Mouse (Mus musculus) embryo, embryonic 10.5 days (tissue): Measurements from ENCODE around the gene Grip1.

Source experiments
- DNase-seq: peaks from one replicate; pipeline ENCODE4 v3.0.0-alpha.2; 2015; ENCODE audit warnings: low spot score

The Grip1 gene

GRCm38 (mm10) chr10:119663586-119663985, 210.0 kb downstream of the Grip1 start:
- no peak for DNase-seq

GRCm38 (mm10) chr10:119666386-119666785, 212.8 kb downstream of the Grip1 start:
- DNase-seq, result no peak

GRCm38 (mm10) chr10:119670456-119670855, 216.8 kb downstream of the Grip1 start:
- DNase-seq, result no peak

- no peak for DNase-seq
Measured at GRCm38 (mm10) chr10:119684377-119684826, 230.8 kb downstream of the Grip1 start.

- DNase-seq, result peak; percentile 72
Measured at GRCm38 (mm10) chr10:119691358-119692083, 237.9 kb downstream of the Grip1 start.

GRCm38 (mm10) chr10:119692284-119692890, 238.8 kb downstream of the Grip1 start:
- DNase-seq, result peak; percentile 59

- DNase-seq, result no peak
Measured at GRCm38 (mm10) chr10:119693400-119693799, 239.8 kb downstream of the Grip1 start.

GRCm38 (mm10) chr10:119697257-119697798, 243.7 kb downstream of the Grip1 start:
- DNase-seq, result no peak

GRCm38 (mm10) chr10:119705348-119705747, 251.7 kb downstream of the Grip1 start:
- DNase-seq, result peak; percentile 76

GRCm38 (mm10) chr10:119706281-119706680, 252.7 kb downstream of the Grip1 start:
- no peak for DNase-seq

GRCm38 (mm10) chr10:119706983-119707382, 253.4 kb downstream of the Grip1 start:
- DNase-seq, result no peak

- no peak for DNase-seq
Measured at GRCm38 (mm10) chr10:119721887-119722286, 268.3 kb downstream of the Grip1 start.

GRCm38 (mm10) chr10:119722471-119722870, 268.8 kb downstream of the Grip1 start:
- peak; percentile 31 for DNase-seq

- no peak for DNase-seq
Measured at GRCm38 (mm10) chr10:119723671-119724070, 270.0 kb downstream of the Grip1 start.

GRCm38 (mm10) chr10:119725363-119725762, 271.7 kb downstream of the Grip1 start:
- no peak for DNase-seq

- no peak for DNase-seq
Measured at GRCm38 (mm10) chr10:119725966-119726365, 272.3 kb downstream of the Grip1 start.

- no peak for DNase-seq
Measured at GRCm38 (mm10) chr10:119726921-119727320, 273.3 kb downstream of the Grip1 start.

- DNase-seq, result no peak
Measured at GRCm38 (mm10) chr10:119730206-119730605, 276.6 kb downstream of the Grip1 start.

- no peak for DNase-seq
Measured at GRCm38 (mm10) chr10:119735011-119735992, 281.7 kb downstream of the Grip1 start.

GRCm38 (mm10) chr10:119739466-119739865, 285.8 kb downstream of the Grip1 start:
- DNase-seq, result no peak

- DNase-seq, result no peak
Measured at GRCm38 (mm10) chr10:119742722-119743121, 289.1 kb downstream of the Grip1 start.

GRCm38 (mm10) chr10:119752361-119752798, 298.8 kb downstream of the Grip1 start:
- no peak for DNase-seq
